In genomic region chr14:45142511-45142910, GRCm38 (mm10) we compare ENCODE assay signal across 9 mouse cellular contexts.
DNase-seq lines count a peak whose midpoint lies in the region; ATAC-seq and TF ChIP-seq lines count a peak whose summit lies in the region.
"Had no signal": no experiment of that assay in that cellular context is flagged by ENCODE, and none has a peak within 500 bp of the region (broad histone marks: within the 10 kb centered on the region; RNA-seq: fewer than 3 reads in every experiment).

No protein-coding gene starts in this region.

- DNase-seq in heart, postnatal 10 days: peak; percentile 57 to 64
- DNase-seq in left cerebral cortex, adult 9 months (ENCODE audit: low spot score in 2 of 2): peak; percentile 16 to 72
- DNase-seq in midbrain, postnatal 0 days (ENCODE audit: low spot score): peak; percentile 74
- peak; percentile 66 for DNase-seq in thymus, postnatal 4 days

- H3K36me3 ChIP-seq in heart, embryonic 11.5 days (ENCODE audit: control insufficient read depth, insufficient read depth, low read length): no peaks in the 10 kb centered on the region
- H3K36me3 ChIP-seq in ES-Bruce4 (ENCODE audit: control insufficient read depth, insufficient read depth, low read length, poor library complexity, severe bottlenecking): no peaks in the 10 kb centered on the region
- no peaks in the 10 kb centered on the region for H3K36me3 ChIP-seq in hindbrain, embryonic 15.5 days
- H3K36me3 ChIP-seq in midbrain, postnatal 0 days (ENCODE audit: insufficient read depth, low read length): peaks cover 9% of the 10 kb centered on the region; the same call in 1 of the 2 replicates
- H3K36me3 ChIP-seq: embryonic facial prominence, embryonic 12.5 days had no signal

- H3K4me1 ChIP-seq in heart, embryonic 11.5 days (ENCODE audit: control insufficient read depth, insufficient read depth, low read length): 0 out of 2 replicates have a peak, but pooled peaks cover 2% of the 10 kb centered on the region
- no peaks in the 10 kb centered on the region for H3K4me1 ChIP-seq in ES-Bruce4 (ENCODE audit: control insufficient read depth, insufficient read depth, low read length)
- H3K4me1 ChIP-seq in hindbrain, embryonic 15.5 days (replicated peaks): no peaks in the 10 kb centered on the region
- H3K4me1 ChIP-seq in midbrain, postnatal 0 days (ENCODE audit: insufficient read depth, low read length): no peaks in the 10 kb centered on the region
- H3K4me1 ChIP-seq: embryonic facial prominence, embryonic 12.5 days had no signal

- TF ChIP-seq EP300 in ES-Bruce4 (IDR thresholded peaks at IDR 0.05; ENCODE audit: insufficient read depth, low read depth, low read length): no peak

- 47% methylated on average over 4 of the region's 4 CpGs for WGBS in heart, embryonic 11.5 days (ENCODE audit: insufficient replicate concordance)
- 58% methylated on average over 4 of the region's 4 CpGs for WGBS in hindbrain, embryonic 15.5 days
- 64% methylated on average over 4 of the region's 4 CpGs for WGBS in midbrain, postnatal 0 days

- TF ChIP-seq POLR2A in ES-Bruce4 (IDR thresholded peaks at IDR 0.05; ENCODE audit: insufficient read depth, low read length): no peak

- H3K9me3 ChIP-seq in heart, embryonic 11.5 days (replicated peaks; ENCODE audit: control insufficient read depth, low read length): no peaks in the 10 kb centered on the region
- H3K9me3 ChIP-seq in ES-Bruce4 (replicated peaks; ENCODE audit: control insufficient read depth, insufficient read depth, low read length, poor library complexity, severe bottlenecking): no peaks in the 10 kb centered on the region
- no peaks in the 10 kb centered on the region for H3K9me3 ChIP-seq in hindbrain, embryonic 15.5 days
- no peaks in the 10 kb centered on the region for H3K9me3 ChIP-seq in midbrain, postnatal 0 days (ENCODE audit: low read length)
- H3K9me3 ChIP-seq: embryonic facial prominence, embryonic 12.5 days had no signal

- no peak overlapping the region for H3K4me3 ChIP-seq in heart, embryonic 11.5 days (ENCODE audit: low read depth, low read length)
- no peak overlapping the region for H3K4me3 ChIP-seq in ES-Bruce4 (ENCODE audit: low read depth, low read length)
- no peak overlapping the region for H3K4me3 ChIP-seq in hindbrain, embryonic 15.5 days
- H3K4me3 ChIP-seq in midbrain, postnatal 0 days (ENCODE audit: low read depth, low read length): no peak overlapping the region
- H3K4me3 ChIP-seq: embryonic facial prominence, embryonic 12.5 days had no signal

- no peaks in the 10 kb centered on the region for H3K27me3 ChIP-seq in heart, embryonic 11.5 days (ENCODE audit: control insufficient read depth, insufficient read depth, low read length)
- no peaks in the 10 kb centered on the region for H3K27me3 ChIP-seq in ES-Bruce4 (ENCODE audit: control insufficient read depth, insufficient read depth, low read length, poor library complexity, severe bottlenecking)
- no peaks in the 10 kb centered on the region for H3K27me3 ChIP-seq in hindbrain, embryonic 15.5 days
- no peaks in the 10 kb centered on the region for H3K27me3 ChIP-seq in midbrain, postnatal 0 days (ENCODE audit: insufficient read depth, low read length)
- H3K27me3 ChIP-seq: embryonic facial prominence, embryonic 12.5 days had no signal

- intact Hi-C loops in heart, postnatal 10 days (cut with DNase I): loop anchor here (1.0 kb wide), 1 partner anchor 161 kb away; no protein-coding TSS in a partner anchor

- ATAC-seq in heart, embryonic 11.5 days (replicated peaks; ENCODE audit: insufficient number of reproducible peaks, low FRiP score, low TSS enrichment): no peak
- ATAC-seq in common myeloid progenitor, adult 5-6 weeks (replicated peaks; ENCODE audit: low read depth, poor library complexity, severe bottlenecking): peak; percentile 99
- ATAC-seq in hindbrain, embryonic 15.5 days (ENCODE audit: low FRiP score, low read depth): peak; percentile 80; the same call in 1 of the 2 replicates
- peak; percentile 75; the same call in 1 of the 2 replicates for ATAC-seq in midbrain, postnatal 0 days (ENCODE audit: low FRiP score)

- no peak overlapping the region for H3K9ac ChIP-seq in heart, embryonic 11.5 days (ENCODE audit: low read depth, low read length)
- no peak overlapping the region for H3K9ac ChIP-seq in ES-Bruce4 (ENCODE audit: low read depth, poor library complexity, severe bottlenecking)
- no peak overlapping the region for H3K9ac ChIP-seq in hindbrain, embryonic 15.5 days
- H3K9ac ChIP-seq in midbrain, postnatal 0 days (replicated peaks; ENCODE audit: low read length, poor library complexity, severe bottlenecking): no peak overlapping the region
- H3K9ac ChIP-seq: embryonic facial prominence, embryonic 12.5 days had no signal

- no peak overlapping the region for H3K27ac ChIP-seq in heart, embryonic 11.5 days (ENCODE audit: low read depth, low read length)
- H3K27ac ChIP-seq in ES-Bruce4 (ENCODE audit: insufficient read depth, low read length): no peak overlapping the region
- no peak overlapping the region for H3K27ac ChIP-seq in hindbrain, embryonic 15.5 days (replicated peaks)
- H3K27ac ChIP-seq in midbrain, postnatal 0 days (ENCODE audit: low read depth, low read length): no peak overlapping the region
- H3K27ac ChIP-seq: embryonic facial prominence, embryonic 12.5 days had no signal

- TF ChIP-seq CTCF in ES-Bruce4 (IDR thresholded peaks at IDR 0.05; ENCODE audit: low read depth, low read length): peak; percentile 7
- TF ChIP-seq CTCF in midbrain, postnatal 0 days (IDR thresholded peaks at IDR 0.05): peak; percentile 94

- H3K4me2 ChIP-seq in heart, embryonic 11.5 days: no peak overlapping the region
- H3K4me2 ChIP-seq in hindbrain, embryonic 15.5 days: no peak overlapping the region
- no peak overlapping the region for H3K4me2 ChIP-seq in midbrain, postnatal 0 days (ENCODE audit: low read depth, low read length, poor library complexity, severe bottlenecking)
- H3K4me2 ChIP-seq: embryonic facial prominence, embryonic 12.5 days had no signal
